Mouse (Mus musculus): ENCODE data around the gene Wrap53. TPM values are rescaled to one million over a fixed set of nuclear protein-coding genes. Genes with fewer than 3 reads are reported as not detected.

Gene Wrap53
- total and polyA plus RNA-seq, 2 experiments from 2014 or later = 7.8 to 18.7 TPM

GRCm38 (mm10) chr11:69613553-69614256, 33.6 kb upstream of the Wrap53 start:
- Histone ChIP-seq H3K9ac (replicated peaks; ENCODE audit: low read depth, low read length) (peak overlapping the region; percentile 34; the same call in 1 of the 2 replicates), H3K4me1 (ENCODE audit: control insufficient read depth, insufficient read depth) (peaks cover 5% of the 10 kb centered on the region; the same call in 1 of the 2 replicates), H3K4me3 (ENCODE audit: low read depth, low read length) (0 out of 2 replicates have a peak overlapping the region, but pooled peaks have one; percentile 11), H3K4me2 (ENCODE audit: low read depth, low read length) (peak overlapping the region; percentile 44), H3K27ac (ENCODE audit: low read depth) (no peak overlapping the region), H3K27me3 (ENCODE audit: control insufficient read depth, insufficient read depth, low read length) (no peaks in the 10 kb centered on the region), H3K36me3 (replicated peaks; ENCODE audit: control insufficient read depth, insufficient read depth, low read length) (no peaks in the 10 kb centered on the region), H3K9me3 (replicated peaks; ENCODE audit: control insufficient read depth, low read length) (no peaks in the 10 kb centered on the region)
- peak; percentile 78 for ATAC-seq (ENCODE audit: insufficient read depth, low read depth)
- 15% methylated on average over 18 of the region's 19 CpGs for WGBS
- no peak for TF ChIP-seq EP300 (IDR thresholded peaks at IDR 0.05; ENCODE audit: low read depth)
- TF ChIP-seq CTCF (IDR thresholded peaks at IDR 0.05; ENCODE audit: low read depth) = peak; percentile 92
- DNase-seq (ENCODE audit: low spot score) = peak; percentile 88

DNA sequence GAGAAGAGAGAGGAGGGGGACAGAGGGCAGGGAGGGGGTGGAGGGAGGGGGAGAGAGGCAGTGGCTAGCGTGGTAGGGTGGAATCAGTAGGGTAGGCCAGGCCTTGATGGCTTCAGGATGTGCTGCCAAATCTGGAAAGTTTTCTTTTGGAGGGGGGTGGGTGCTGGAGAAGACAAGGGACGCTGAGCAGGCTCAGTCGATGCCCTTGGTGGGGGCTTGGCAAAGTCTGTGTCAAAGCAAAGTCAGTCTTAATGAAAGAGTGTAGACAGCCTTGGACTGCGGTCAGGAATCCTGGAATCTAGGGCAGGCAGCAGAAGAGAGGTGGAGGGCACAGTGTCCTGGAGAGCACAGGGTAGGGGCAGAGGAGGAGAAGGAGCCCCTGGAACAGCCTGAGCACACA, 30.8 kb upstream of the Wrap53 start:
- DNase-seq (ENCODE audit: low spot score) (no peak), ATAC-seq (ENCODE audit: insufficient read depth, low read depth) (no peak)
- no peak overlapping the region for H3K9ac ChIP-seq (replicated peaks; ENCODE audit: low read depth, low read length)
- H3K27me3 ChIP-seq (ENCODE audit: control insufficient read depth, insufficient read depth, low read length) = no peaks in the 10 kb centered on the region
- H3K4me3 ChIP-seq (ENCODE audit: low read depth, low read length) = no peak overlapping the region
- no peaks in the 10 kb centered on the region for H3K9me3 ChIP-seq (replicated peaks; ENCODE audit: control insufficient read depth, low read length)
- peaks cover 10% of the 10 kb centered on the region for H3K4me1 ChIP-seq (ENCODE audit: control insufficient read depth, insufficient read depth)
- TF ChIP-seq EP300 (IDR thresholded peaks at IDR 0.05; ENCODE audit: low read depth) (no peak), CTCF (IDR thresholded peaks at IDR 0.05; ENCODE audit: low read depth) (no peak)
- no peaks in the 10 kb centered on the region for H3K36me3 ChIP-seq (replicated peaks; ENCODE audit: control insufficient read depth, insufficient read depth, low read length)
- H3K27ac ChIP-seq (ENCODE audit: low read depth) = no peak overlapping the region
- WGBS = 43% methylated on average over 4 of the region's 4 CpGs
- no peak overlapping the region for H3K4me2 ChIP-seq (ENCODE audit: low read depth, low read length)

DNA sequence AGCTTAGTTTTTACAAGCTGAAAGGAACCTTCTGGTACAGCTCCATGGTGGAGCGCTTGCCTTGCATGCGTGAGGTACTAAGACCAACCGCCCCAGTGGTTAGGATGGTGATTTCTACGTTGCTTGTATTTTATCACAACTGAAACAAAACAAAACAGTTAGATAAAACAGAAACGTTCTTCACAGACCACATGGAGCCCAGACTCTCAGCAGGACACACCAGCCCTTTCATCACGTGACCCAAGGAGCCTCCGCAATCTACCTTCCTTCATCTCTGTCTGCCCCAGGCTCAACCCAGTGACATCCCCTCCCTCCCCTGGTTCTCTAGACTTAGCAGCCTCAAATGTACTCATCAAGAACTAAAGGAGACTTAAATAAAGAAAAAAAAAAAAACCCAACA, 29.4 kb upstream of the Wrap53 start:
- H3K4me1 ChIP-seq (ENCODE audit: control insufficient read depth, insufficient read depth) = peaks cover 20% of the 10 kb centered on the region
- H3K9me3 ChIP-seq (replicated peaks; ENCODE audit: control insufficient read depth, low read length) = no peaks in the 10 kb centered on the region
- H3K36me3 ChIP-seq (replicated peaks; ENCODE audit: control insufficient read depth, insufficient read depth, low read length) = no peaks in the 10 kb centered on the region
- H3K4me3 ChIP-seq (ENCODE audit: low read depth, low read length) = no peak overlapping the region
- TF ChIP-seq EP300 (IDR thresholded peaks at IDR 0.05; ENCODE audit: low read depth) = no peak
- TF ChIP-seq CTCF (IDR thresholded peaks at IDR 0.05; ENCODE audit: low read depth) = no peak
- WGBS = 59% methylated on average over 7 of the region's 7 CpGs
- ATAC-seq (ENCODE audit: insufficient read depth, low read depth) = no peak
- no peak overlapping the region for H3K9ac ChIP-seq (replicated peaks; ENCODE audit: low read depth, low read length)
- no peak overlapping the region for H3K27ac ChIP-seq (ENCODE audit: low read depth)
- no peaks in the 10 kb centered on the region for H3K27me3 ChIP-seq (ENCODE audit: control insufficient read depth, insufficient read depth, low read length)
- H3K4me2 ChIP-seq (ENCODE audit: low read depth, low read length) = no peak overlapping the region
- no peak for DNase-seq (ENCODE audit: low spot score)

- Histone ChIP-seq H3K4me2 (ENCODE audit: low read depth, low read length) (no peak overlapping the region), H3K4me1 (ENCODE audit: control insufficient read depth, insufficient read depth) (peaks cover 25% of the 10 kb centered on the region), H3K27me3 (ENCODE audit: control insufficient read depth, insufficient read depth, low read length) (no peaks in the 10 kb centered on the region), H3K27ac (ENCODE audit: low read depth) (no peak overlapping the region), H3K4me3 (ENCODE audit: low read depth, low read length) (no peak overlapping the region), H3K36me3 (replicated peaks; ENCODE audit: control insufficient read depth, insufficient read depth, low read length) (no peaks in the 10 kb centered on the region), H3K9me3 (replicated peaks; ENCODE audit: control insufficient read depth, low read length) (no peaks in the 10 kb centered on the region), H3K9ac (replicated peaks; ENCODE audit: low read depth, low read length) (no peak overlapping the region)
- ATAC-seq (ENCODE audit: insufficient read depth, low read depth) = no peak
- 87% methylated on average over 3 of the region's 3 CpGs for WGBS
- no peak for DNase-seq (ENCODE audit: low spot score)
- TF ChIP-seq EP300 (IDR thresholded peaks at IDR 0.05; ENCODE audit: low read depth) (no peak), CTCF (IDR thresholded peaks at IDR 0.05; ENCODE audit: low read depth) (no peak)
Observed at GRCm38 (mm10) chr11:69608525-69608924, 28.5 kb upstream of the Wrap53 start.

GRCm38 (mm10) chr11:69606832-69607231, 26.8 kb upstream of the Wrap53 start:
- Histone ChIP-seq H3K27me3 (ENCODE audit: control insufficient read depth, insufficient read depth, low read length) (no peaks in the 10 kb centered on the region), H3K27ac (ENCODE audit: low read depth) (no peak overlapping the region), H3K9me3 (replicated peaks; ENCODE audit: control insufficient read depth, low read length) (no peaks in the 10 kb centered on the region), H3K9ac (replicated peaks; ENCODE audit: low read depth, low read length) (no peak overlapping the region), H3K4me3 (ENCODE audit: low read depth, low read length) (no peak overlapping the region), H3K36me3 (replicated peaks; ENCODE audit: control insufficient read depth, insufficient read depth, low read length) (no peaks in the 10 kb centered on the region), H3K4me1 (ENCODE audit: control insufficient read depth, insufficient read depth) (peaks cover 35% of the 10 kb centered on the region), H3K4me2 (ENCODE audit: low read depth, low read length) (no peak overlapping the region)
- 75% methylated on average over 2 of the region's 2 CpGs for WGBS
- DNase-seq (ENCODE audit: low spot score) = no peak
- TF ChIP-seq CTCF (IDR thresholded peaks at IDR 0.05; ENCODE audit: low read depth) (no peak), EP300 (IDR thresholded peaks at IDR 0.05; ENCODE audit: low read depth) (no peak)
- no peak for ATAC-seq (ENCODE audit: insufficient read depth, low read depth)

DNA sequence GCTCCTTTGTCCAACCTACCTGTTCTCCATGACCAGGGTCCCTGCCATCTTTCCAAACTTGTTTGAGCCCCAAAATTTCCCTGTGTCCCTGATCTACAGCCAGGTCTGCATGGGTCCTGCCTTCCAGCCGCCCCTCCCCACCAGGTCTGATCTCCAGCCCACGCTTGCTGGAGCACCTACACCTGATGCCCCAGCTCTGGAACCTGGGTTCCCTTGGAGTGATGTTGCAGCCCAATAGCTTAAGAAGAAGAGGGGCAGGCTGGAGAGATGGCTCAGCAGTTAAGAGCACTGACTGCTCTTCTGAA, 26.4 kb upstream of the Wrap53 start:
- Histone ChIP-seq H3K9me3 (replicated peaks; ENCODE audit: control insufficient read depth, low read length) (no peaks in the 10 kb centered on the region), H3K27me3 (ENCODE audit: control insufficient read depth, insufficient read depth, low read length) (no peaks in the 10 kb centered on the region), H3K36me3 (replicated peaks; ENCODE audit: control insufficient read depth, insufficient read depth, low read length) (no peaks in the 10 kb centered on the region), H3K9ac (replicated peaks; ENCODE audit: low read depth, low read length) (no peak overlapping the region), H3K4me3 (ENCODE audit: low read depth, low read length) (peak overlapping the region; percentile 66), H3K27ac (ENCODE audit: low read depth) (no peak overlapping the region), H3K4me2 (ENCODE audit: low read depth, low read length) (peak overlapping the region; percentile 97), H3K4me1 (ENCODE audit: control insufficient read depth, insufficient read depth) (peaks cover 39% of the 10 kb centered on the region)
- TF ChIP-seq EP300 (IDR thresholded peaks at IDR 0.05; ENCODE audit: low read depth) (no peak), CTCF (IDR thresholded peaks at IDR 0.05; ENCODE audit: low read depth) (no peak)
- no peak for ATAC-seq (ENCODE audit: insufficient read depth, low read depth)
- DNase-seq (ENCODE audit: low spot score) = no peak
- 78% methylated on average over 2 of the region's 2 CpGs for WGBS

Measured in heart, postnatal 0 days (tissue).